Mouse (Mus musculus) heart, postnatal 4 days (tissue): ENCODE measurements around the gene Gprin3. TPM values are rescaled to one million over a fixed set of nuclear protein-coding genes. Genes with fewer than 3 reads are reported as not detected.

Experiments used
- DNase-seq: peaks from one replicate; pipeline ENCODE4 v3.0.0; 2021
- total RNA-seq, 2 experiments: library from RNA; stranded (reverse); gene quantifications; 2 replicates each; pipeline ENCODE4 v1.2.3; 2021

The Gprin3 gene
- 1 to 10 TPM; 2.4 TPM for total RNA-seq

DNA sequence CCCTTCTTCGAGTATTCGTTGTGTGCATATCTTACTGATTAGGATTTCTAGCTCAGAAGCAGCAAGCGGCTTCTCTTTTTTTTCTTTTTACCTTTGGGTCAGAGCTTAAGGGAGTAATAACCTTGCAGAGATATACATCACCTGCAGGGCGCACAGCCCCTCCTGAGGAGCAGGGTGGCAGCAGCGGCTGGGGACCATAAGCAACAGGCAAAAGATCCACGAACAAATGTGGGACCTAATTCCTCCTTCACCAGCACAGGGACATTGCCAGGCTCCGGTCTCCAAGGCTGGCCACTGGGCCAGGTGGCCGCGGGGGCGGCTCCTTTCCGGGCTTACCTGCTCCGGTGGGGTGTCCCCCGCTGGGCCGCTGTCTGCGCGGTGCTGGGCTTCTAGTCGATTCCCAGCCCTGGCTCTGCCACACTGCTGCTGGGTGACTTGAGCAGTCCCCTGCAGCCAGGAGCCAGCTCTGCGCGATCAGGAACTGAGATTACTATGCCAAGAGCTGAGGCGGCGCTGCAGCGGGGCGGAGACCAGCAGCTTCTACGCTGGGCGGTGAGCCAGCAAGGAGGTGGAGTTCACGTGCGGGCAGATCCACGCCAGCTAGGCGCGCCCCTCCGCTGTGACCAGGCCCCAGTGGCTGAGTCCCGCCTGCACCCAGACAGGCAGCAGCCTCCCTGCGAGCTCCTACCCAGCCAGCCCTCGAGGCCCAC, at the start of gene Gprin3:
Gprin3 (minus strand) TSS at position 471 of the 710 bp plus-strand sequence.
- DNase-seq, result peak; percentile 86

DNA sequence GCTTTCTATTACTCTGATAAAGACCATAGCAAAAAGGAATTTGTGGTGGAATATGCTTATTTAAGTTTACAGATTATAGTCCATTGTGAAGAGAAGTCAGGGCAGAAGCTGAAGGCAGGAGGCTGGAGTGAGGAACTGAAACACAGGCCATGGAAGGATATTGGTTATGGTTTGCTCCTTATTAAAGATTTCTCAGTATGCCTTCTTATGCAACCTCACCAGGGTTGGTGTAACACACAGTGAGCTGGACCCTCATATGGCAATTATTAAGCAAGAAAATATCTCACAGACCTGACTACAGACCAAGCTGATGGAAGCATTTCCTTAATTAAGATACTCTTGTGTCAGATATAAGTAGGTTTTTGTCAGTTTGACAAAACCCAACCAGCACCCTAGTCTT, 32.8 kb upstream of the Gprin3 start:
- DNase-seq, result no peak

DNA sequence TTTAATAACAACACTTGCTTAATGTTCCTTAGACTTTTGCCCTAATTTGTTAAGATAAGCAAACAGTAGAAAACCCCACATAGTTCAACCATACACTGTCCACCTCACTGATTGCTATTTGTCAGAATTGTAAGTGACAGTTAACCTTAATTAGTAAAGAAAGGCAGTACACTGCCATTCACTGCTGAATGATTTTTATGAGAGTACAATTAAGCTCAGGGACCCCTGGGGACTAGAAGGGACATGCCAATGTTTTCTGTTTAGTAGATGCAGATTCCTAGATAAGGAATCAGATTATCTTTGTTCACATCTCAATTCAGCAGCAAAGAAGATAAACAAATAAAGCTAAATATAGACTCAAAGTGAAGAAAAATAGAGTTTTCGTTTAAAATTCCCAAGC, 30.0 kb upstream of the Gprin3 start:
- DNase-seq, result no peak

DNA sequence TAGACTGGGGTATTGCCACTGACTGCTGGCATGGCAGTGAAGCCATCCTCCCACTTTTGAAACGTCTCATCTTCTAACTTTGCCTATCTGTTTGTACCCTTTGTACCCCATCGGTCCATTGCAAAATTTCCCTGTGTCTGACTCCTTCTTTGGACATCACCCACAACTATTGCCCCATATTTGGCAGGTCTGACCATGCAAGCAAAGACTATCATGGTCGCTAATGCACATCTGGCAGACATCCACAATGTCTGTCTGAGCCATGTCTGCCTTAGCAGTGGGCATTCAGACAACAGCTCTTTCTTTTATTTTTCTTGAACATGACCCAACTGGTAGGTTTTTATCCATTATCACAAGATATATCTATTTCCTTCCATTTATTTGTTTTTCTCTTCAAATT, 25.3 kb upstream of the Gprin3 start:
- no peak for DNase-seq

DNA sequence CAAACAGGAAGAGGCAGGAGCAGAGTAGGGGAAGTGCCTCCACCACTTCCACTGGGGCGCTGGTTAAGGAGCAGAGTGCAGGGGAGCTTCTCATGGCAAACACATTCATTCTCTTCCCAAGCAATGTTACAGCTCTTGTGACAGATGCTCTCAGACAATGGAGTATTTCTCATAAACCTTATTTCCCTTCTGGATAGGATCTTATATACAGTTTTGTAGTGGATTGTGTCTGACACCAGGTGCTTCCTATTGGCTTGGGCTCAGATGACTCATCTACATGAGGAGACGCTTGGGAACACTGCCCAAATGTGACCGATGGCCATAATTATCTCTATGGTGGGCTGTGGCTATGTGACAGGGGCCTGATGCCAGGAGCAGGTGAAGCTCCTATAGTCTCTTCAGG, 19.0 kb upstream of the Gprin3 start:
- DNase-seq, result peak; percentile 10

DNA sequence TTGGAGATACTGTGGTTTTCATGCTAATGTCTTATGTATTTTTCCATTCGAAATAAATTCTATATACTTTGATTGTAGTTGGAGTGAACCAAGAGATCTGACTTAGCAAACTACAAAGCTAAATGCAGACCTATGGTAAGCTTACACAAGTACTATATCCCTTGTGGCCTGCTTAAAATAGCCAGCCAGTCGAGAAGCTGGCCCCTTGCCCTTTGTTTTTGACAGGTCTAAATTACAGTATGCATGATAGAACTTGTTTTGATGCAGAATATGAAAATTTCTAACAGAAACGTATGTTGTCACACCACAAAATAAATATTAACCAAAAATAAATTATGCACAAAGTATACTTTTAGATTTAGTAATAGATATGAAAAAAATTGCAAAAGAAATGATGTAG, 9.8 kb upstream of the Gprin3 start:
- DNase-seq, result no peak

DNA sequence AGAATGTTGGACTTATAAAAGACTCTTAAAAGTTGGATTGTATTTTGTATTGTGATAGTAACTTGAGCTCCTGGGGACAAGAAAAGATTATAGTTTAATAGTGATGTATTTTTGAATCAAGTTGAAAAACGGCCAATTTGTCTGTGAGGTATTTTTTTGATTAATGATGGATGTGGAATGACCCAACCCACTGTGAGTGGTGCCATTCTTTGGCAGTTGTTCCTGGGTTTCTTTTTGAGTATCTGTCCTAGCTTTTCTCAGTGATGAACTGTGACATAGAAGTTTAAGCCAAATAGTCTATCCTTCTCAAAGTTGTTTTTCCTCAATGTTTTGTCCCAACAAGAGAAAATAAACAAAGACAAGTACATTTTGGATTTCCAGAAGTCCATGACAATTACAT, 7.0 kb upstream of the Gprin3 start:
- no peak for DNase-seq

DNA sequence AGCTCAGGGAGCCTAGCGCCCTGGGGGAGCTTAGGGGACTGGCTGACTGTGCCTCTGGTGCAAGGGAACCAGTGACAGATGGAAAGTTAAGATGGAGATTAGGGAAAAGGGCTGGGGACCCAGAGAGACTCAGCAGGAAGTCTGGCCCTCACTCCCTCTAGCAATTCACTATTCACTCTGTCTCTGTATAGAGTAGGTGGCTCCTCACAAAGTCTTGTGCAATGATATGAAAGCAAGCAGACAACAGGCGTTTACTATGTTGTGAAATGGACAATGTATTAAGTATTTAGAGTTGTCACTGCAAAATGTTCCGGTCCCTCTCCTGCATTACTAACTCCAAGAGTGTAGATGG, 416 bp upstream of the Gprin3 start:
- DNase-seq, result no peak

DNA sequence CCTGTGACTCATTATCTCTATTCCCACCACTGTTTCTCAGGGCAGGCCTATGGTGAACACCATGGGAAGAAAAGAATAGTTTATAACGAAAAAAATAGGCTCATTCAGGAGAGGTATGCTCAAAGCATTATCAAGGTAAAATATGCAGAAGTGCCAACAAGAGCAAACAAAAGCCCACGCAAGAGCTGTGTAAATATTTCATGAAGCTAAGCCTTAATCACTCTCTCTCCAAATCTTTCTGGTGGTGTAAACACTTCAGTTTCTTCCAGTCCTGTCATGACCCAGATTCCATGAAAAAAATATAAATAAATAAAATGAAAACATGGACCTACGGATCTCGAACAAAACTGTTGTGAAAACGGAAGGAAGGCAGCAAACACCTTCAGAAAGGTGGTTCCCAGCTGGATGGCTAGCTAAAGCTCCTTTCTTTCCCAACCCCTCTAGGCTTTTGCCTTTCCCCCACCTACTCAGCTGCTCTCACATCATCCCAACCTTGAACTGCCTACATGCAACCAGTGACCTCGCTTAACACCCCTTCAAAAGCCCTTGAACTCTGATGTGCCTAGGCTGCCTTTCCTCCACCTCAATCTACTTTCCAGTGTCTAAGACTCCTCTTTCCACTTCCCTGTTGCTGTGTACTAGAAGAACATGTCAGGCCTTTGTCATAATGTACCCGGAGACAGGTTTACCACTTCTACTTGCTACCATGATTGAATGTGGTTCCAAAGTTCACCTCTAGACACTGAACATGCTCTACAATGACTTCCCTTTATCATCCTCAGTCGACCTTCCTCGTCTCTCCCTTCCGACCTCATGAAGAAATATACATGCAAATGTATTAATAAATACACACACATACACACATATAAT, 988 bp downstream of the Gprin3 start:
- DNase-seq, result no peak

DNA sequence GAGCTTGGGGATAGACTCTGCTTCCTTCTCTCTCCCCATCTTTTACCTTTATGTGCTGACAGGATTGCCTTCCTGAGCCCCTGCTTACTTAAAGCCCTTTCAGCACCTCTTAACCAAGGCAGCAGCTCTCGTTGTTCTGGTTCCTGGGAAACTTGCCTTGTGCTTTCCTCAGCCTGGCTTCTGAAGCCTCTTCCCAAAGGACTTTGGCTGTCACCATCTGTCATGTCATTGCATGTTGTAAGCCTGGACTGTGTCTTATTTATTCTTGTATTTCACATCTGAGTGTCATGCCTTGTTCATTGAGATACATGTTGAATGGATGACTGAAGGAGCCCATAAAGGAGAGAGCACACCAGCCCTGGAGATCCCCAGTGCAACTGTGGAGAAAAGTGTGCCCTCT, 2.3 kb downstream of the Gprin3 start:
- no peak for DNase-seq

DNA sequence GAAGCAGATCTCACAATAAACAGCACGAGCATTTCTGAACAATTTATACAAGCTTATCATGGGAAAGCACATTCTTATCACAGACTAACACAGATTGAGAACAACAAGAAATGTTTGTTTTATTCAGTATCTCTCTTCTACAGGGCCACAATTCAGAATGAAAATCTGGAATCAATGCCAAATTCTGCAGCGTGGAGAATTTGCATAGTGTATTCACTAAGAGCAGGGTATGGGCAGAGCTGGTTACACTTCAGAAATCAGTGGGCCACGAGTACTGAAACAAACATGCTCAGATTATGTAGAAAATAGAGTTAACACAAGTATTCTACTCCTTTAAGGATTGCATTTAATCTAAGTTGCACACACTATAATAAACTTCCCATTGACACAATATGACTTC, 6.8 kb downstream of the Gprin3 start:
- DNase-seq, result no peak

DNA sequence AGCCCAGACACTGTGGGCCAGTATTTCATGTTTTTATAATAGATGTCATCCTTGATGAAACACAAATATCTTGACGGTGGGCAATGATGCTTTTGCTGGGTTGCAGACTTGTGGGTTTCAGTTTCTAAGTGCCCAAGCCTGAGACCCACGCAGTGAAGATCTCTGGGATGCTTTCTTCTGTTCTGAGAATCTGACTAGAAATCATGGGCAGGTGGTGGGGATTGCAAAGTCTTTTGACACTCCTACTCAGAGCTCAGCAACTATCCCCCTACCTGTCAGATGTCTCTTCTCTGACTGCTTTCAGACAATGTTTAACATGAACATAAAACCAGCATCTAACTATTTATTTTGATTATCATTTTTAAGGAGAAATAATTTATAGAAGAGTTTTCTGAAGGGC, 7.4 kb downstream of the Gprin3 start:
- DNase-seq, result no peak

DNA sequence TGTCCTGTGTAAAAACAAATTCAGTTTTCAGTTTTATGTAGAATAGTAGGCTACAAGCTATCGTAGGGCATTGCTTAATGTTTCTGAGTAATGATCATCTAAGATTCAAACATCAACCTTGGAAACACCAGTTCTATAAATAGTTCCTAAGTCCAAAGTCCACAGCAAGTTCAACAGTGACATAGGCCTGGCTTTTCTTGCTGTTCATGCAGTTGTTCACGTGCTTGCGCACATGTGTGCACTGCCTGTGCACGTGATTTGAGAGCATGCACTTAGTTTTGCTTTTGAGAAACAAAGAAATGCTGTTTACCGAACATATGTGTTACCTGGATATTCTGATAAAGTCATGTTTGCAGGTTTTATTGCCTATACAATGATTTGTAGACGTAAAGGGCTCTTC, 11.3 kb downstream of the Gprin3 start:
- DNase-seq, result no peak

DNA sequence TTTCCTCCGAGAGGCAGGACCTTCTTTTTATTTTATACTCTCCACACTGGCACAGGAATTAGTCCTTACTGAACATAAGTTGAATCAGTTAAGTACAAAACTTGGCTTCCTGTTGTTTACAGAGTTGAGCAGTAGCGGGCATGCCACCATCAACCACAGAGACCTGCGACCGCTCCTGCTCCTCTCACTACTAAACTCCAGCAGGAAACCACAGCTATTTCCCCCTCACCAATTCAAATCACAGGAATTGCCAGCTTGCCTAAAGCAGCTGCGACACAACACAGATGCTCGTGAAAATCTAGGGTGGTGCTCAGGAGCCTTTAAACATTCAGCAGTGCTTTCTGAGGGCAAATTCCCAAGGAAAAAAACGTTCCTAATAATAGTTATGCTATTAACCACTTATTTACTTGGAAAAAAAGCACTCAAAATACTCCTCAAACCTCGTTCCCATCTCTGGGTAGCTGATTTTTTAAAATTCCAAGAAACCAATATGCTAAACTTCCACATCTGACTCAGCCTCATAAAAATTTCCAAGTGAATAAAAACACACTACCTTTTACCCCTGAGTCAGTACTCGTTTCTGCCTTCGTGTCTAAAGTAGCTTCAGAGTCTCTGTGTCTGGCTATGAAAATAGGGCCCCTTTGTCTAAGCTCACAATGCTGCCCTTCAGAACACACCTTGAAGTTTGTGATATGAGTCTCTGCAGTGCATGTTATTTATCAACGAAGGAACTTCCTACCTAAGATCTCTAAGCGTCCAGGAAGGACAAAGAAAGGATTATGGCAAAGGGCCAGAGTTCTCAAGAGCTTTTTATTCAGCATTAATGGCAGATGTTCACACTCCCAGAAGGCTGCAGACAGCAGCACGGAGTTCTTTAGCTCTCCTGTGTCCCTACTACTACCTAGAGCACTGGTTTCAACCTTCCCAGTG, 13.4 kb downstream of the Gprin3 start:
- DNase-seq, result no peak

DNA sequence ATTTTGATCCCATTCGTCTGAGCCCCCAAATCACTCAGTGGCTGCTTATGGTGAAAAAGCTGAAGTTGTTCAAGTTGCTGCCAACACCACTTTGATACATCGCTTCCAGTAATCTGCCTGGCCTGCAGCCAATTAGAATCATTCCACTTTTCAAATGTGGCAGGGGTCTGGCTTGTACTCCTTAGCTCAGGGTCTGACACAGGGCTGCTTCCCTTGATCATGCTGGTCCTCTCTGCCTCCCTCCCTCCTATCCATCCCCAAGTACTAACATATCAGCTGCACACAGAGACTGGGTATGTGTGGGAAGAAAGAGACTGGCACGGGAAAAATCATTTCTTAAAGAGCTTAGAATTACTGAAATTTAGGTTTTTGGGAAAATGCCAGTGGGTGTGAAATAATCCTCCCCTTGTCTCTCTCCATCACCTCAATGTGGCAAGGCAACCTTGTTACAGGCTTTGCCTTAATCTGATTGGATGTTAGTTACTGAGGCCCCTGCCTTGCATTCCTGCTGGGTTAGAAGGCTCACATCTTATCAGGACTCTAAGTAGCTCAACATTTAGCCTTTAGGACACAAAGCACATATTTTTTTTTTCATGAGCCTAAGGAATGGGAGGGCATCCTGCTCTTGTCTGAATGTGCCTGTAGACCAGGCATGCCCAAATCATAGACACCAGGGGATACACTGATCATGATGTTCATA, 16.9 kb downstream of the Gprin3 start:
- DNase-seq, result no peak

DNA sequence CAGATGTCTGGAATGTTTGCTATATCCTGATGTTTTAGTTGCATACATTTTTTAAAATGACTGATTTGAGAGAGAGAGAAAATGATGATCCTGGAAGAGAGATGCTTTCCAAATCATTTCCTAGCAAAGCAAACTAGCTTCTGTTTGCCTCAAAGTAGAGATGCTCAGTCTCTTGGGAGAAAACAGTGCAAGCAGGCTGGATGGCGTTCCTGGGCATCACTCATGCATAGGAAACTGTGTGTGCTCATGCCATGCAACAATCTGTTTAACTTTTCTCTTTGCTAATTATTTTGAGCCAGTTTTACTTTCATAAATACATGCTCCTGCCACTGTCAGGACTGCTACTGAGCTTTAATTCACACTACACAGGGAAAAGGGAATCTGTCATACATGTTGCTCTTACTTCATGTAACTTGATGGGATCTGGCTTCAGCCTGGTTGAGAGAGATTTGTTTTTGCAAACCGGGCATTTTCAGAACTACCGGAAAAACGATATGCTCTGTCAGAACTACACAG, 18.6 kb downstream of the Gprin3 start:
- DNase-seq, result no peak

DNA sequence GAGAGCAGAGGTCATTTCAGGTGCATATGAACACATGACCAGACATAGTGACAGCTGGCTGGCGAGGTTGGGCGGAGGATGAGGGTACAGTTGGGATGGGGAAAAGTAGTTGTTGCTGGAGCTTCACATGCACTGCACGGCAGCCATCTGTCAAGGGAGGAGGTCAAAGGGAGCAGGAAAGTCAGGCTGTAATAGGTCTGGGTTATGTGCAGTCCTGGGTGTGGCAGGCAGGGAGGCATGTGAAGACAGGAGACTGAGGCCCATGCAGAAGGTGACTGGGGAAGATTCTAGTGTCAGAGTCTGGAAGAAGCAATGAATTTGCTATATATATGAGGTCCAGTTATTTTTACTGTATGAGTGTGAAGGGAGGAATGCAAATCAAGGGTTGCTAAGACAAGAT, 35.9 kb downstream of the Gprin3 start:
- DNase-seq, result no peak

DNA sequence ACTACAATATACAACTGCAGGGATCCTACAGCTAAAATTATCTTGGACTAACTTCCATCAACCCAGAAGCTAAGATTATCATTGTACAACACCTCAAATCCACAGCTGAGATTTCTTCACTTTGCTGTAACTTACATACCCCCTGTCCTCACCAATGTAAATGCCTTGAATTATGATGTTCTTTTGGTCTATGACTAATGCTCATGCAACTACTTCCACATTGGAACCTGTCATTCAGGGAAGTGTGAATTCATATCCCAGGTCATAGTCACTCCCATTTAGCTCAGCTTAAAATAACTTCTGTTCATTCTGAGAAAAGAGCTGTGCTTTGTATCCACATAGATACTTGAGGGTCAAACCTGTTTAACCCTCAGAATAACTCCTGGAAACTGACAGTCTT, 60.8 kb downstream of the Gprin3 start:
- DNase-seq, result no peak

DNA sequence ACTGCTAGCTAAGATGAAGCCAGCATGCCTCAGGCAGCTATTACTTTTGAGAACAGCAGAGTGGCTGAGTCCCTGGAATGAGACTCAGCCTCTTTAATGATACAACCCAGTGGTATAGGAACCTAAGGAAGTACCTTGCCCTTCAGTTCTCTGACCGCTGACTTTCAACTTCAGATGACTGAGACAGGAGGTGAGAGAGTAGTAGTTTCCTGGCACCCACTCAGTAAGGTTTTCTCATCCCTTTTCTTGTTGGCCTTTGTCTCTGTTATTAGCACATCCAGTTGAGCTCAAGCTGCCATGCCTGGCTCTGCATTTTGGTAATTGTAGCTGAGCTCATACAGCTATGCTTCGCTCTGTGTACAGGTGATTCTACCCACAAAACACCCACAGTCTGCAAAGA, 62.8 kb downstream of the Gprin3 start:
- no peak for DNase-seq

DNA sequence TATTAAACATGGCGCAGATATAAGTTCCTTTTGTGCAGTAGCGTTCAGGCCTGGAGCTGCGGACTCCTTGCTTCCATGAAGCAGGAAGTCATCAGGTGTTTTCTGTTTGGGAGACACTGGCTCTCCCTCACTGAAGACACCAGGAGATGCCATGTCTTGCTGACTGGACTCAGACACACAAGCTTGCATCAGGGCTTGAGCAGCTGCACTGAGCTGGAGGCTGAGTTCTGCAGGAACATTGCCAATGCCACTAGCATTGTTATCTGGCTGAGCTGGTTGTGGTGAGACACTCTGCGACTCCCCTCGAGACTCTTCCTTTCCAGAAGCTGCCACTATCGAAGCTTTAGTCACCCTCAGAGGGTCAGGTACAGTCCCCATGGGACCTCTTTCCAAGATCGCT, 71.2 kb downstream of the Gprin3 start:
- DNase-seq, result no peak

DNA sequence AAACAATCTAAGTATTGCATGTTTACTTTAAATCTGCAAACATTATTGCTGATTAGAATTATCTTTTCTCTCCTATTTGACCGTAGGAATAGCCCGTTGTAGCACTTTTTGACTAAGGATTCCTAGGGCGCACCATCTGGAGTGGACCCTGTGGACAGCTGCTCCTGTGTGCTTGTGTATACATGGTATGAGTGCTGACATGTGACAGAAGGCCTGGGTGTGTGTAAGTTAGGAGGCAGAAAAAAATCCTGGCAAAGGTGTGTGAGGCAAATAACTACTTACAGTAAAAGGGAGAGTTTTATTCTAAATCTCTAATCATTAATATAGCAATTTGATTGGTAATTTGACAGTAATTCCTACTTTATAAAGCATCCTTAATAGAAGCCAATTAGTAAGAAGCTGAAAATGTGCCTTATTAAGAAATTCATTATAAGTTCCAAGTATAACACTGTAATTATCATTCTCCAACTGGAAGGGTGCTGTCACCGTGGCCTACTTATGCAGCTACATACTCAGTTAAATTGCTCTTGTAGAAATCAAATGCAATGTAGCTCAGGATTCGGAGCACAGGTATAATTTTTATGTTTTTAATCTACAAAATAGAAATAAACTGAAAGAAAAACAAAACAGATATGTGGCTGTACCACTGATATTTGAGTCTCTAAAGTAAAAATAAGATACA, 74.8 kb downstream of the Gprin3 start:
- no peak for DNase-seq

DNA sequence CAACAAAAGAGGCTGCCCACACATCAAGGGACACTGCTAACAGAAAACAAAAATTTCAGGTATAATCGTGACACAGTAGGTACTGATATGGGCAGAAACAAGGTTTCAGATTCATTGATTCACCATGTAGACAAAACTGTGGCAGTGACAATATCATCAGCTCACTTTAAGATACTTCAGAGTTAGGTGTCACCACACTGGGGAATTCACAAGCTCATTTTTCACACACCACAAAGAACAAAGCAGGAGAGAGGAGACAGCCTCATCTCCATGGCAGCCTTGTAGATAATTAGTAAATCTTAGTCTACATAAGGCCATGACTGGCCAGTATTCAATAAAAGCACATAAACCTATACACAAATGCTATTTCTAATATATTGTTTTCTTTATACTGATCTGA, 77.4 kb downstream of the Gprin3 start:
- no peak for DNase-seq
